Mouse (Mus musculus) liver, adult 2 months (tissue): ENCODE measurements around the gene Nrp1.

Experiments used
- CTCF ChIP-seq: fragments of 200-500 bp; IDR thresholded peaks from 2 replicates; pipeline ENCODE4 v1.5.1; 2011; ENCODE audit warnings: low read depth, low read length, control low read depth
- POLR2A ChIP-seq: fragments of 200-500 bp; IDR thresholded peaks from 2 replicates; pipeline ENCODE4 v1.6.1; 2011; ENCODE audit warnings: low read length, control low read depth; ENCODE audit not compliant: insufficient read depth; ENCODE audit errors: extremely low read depth

DNA sequence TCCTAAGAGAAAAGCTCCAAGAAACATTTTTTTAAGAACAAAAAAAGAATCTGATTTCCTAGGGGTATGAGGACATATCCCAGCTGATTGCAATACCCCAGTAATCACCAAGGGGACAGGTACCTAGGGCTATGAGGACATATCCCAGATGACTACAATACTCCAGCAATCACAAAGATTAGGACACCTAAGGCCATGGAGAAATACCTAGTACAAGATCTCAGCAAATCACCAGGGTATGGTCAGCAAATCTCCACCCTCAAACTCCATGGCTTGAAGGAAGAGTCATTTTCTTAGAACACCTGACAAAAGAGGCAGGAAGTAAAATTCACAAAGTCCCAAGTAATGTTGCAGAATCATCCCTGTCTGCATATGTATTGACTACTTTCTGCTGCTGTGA, 32.4 kb downstream of the Nrp1 start:
- TF ChIP-seq POLR2A = no peak
- TF ChIP-seq CTCF = no peak
